Mouse (Mus musculus): Measurements from ENCODE around the gene Abr. TPM values are rescaled to one million over a fixed set of nuclear protein-coding genes. Genes with fewer than 3 reads are reported as not detected.

Abr gene
- polyA plus RNA-seq, 1 experiment = 30.6 TPM

- Histone ChIP-seq H3K4me1 (ENCODE audit: control insufficient read depth, insufficient read depth, low read length) (peaks cover 4% of the 10 kb centered on the region), H3K27me3 (ENCODE audit: control insufficient read depth, insufficient read depth, low read length, poor library complexity, severe bottlenecking) (no peaks in the 10 kb centered on the region), H3K4me3 (ENCODE audit: low read depth, low read length) (peak overlapping the region; percentile 76), H3K36me3 (ENCODE audit: control insufficient read depth, insufficient read depth, low read length, poor library complexity, severe bottlenecking) (no peaks in the 10 kb centered on the region), H3K27ac (ENCODE audit: insufficient read depth, low read length) (no peak overlapping the region), H3K9ac (ENCODE audit: low read depth, poor library complexity, severe bottlenecking) (peak overlapping the region; percentile 57), H3K9me3 (replicated peaks; ENCODE audit: control insufficient read depth, insufficient read depth, low read length, poor library complexity, severe bottlenecking) (no peaks in the 10 kb centered on the region)
- no peak for TF ChIP-seq POLR2A (IDR thresholded peaks at IDR 0.05; ENCODE audit: insufficient read depth, low read length)
- no peak for TF ChIP-seq CTCF (IDR thresholded peaks at IDR 0.05; ENCODE audit: low read depth, low read length)
- no peak for TF ChIP-seq EP300 (IDR thresholded peaks at IDR 0.05; ENCODE audit: insufficient read depth, low read depth, low read length)
These were observed 51.8 kb downstream of the Abr start for GRCm38 (mm10) chr11:76570201-76570731.

GRCm38 (mm10) chr11:76569436-76569835 lies 52.7 kb downstream of the Abr start:
- TF ChIP-seq EP300 (IDR thresholded peaks at IDR 0.05; ENCODE audit: insufficient read depth, low read depth, low read length) = no peak
- TF ChIP-seq POLR2A (IDR thresholded peaks at IDR 0.05; ENCODE audit: insufficient read depth, low read length) = no peak
- no peak for TF ChIP-seq CTCF (IDR thresholded peaks at IDR 0.05; ENCODE audit: low read depth, low read length)
- H3K9me3 ChIP-seq (replicated peaks; ENCODE audit: control insufficient read depth, insufficient read depth, low read length, poor library complexity, severe bottlenecking) = no peaks in the 10 kb centered on the region
- no peak overlapping the region for H3K9ac ChIP-seq (ENCODE audit: low read depth, poor library complexity, severe bottlenecking)
- no peak overlapping the region for H3K27ac ChIP-seq (ENCODE audit: insufficient read depth, low read length)
- H3K27me3 ChIP-seq (ENCODE audit: control insufficient read depth, insufficient read depth, low read length, poor library complexity, severe bottlenecking) = no peaks in the 10 kb centered on the region
- peaks cover 4% of the 10 kb centered on the region for H3K4me1 ChIP-seq (ENCODE audit: control insufficient read depth, insufficient read depth, low read length)
- no peaks in the 10 kb centered on the region for H3K36me3 ChIP-seq (ENCODE audit: control insufficient read depth, insufficient read depth, low read length, poor library complexity, severe bottlenecking)
- no peak overlapping the region for H3K4me3 ChIP-seq (ENCODE audit: low read depth, low read length)

- H3K4me3 ChIP-seq (ENCODE audit: low read depth, low read length) = no peak overlapping the region
- no peaks in the 10 kb centered on the region for H3K36me3 ChIP-seq (ENCODE audit: control insufficient read depth, insufficient read depth, low read length, poor library complexity, severe bottlenecking)
- no peak overlapping the region for H3K27ac ChIP-seq (ENCODE audit: insufficient read depth, low read length)
- no peak for TF ChIP-seq POLR2A (IDR thresholded peaks at IDR 0.05; ENCODE audit: insufficient read depth, low read length)
- no peak for TF ChIP-seq CTCF (IDR thresholded peaks at IDR 0.05; ENCODE audit: low read depth, low read length)
- no peak for TF ChIP-seq EP300 (IDR thresholded peaks at IDR 0.05; ENCODE audit: insufficient read depth, low read depth, low read length)
- no peak overlapping the region for H3K9ac ChIP-seq (ENCODE audit: low read depth, poor library complexity, severe bottlenecking)
- peaks cover 7% of the 10 kb centered on the region for H3K4me1 ChIP-seq (ENCODE audit: control insufficient read depth, insufficient read depth, low read length)
- H3K27me3 ChIP-seq (ENCODE audit: control insufficient read depth, insufficient read depth, low read length, poor library complexity, severe bottlenecking) = no peaks in the 10 kb centered on the region
- no peaks in the 10 kb centered on the region for H3K9me3 ChIP-seq (replicated peaks; ENCODE audit: control insufficient read depth, insufficient read depth, low read length, poor library complexity, severe bottlenecking)
These were observed 56.0 kb downstream of the Abr start for GRCm38 (mm10) chr11:76566081-76566480.

GRCm38 (mm10) chr11:76562584-76562983 lies 59.5 kb downstream of the Abr start:
- Histone ChIP-seq H3K9me3 (replicated peaks; ENCODE audit: control insufficient read depth, insufficient read depth, low read length, poor library complexity, severe bottlenecking) (no peaks in the 10 kb centered on the region), H3K9ac (ENCODE audit: low read depth, poor library complexity, severe bottlenecking) (no peak overlapping the region), H3K36me3 (ENCODE audit: control insufficient read depth, insufficient read depth, low read length, poor library complexity, severe bottlenecking) (no peaks in the 10 kb centered on the region), H3K27ac (ENCODE audit: insufficient read depth, low read length) (no peak overlapping the region), H3K4me1 (ENCODE audit: control insufficient read depth, insufficient read depth, low read length) (peaks cover 2% of the 10 kb centered on the region), H3K4me3 (ENCODE audit: low read depth, low read length) (no peak overlapping the region), H3K27me3 (ENCODE audit: control insufficient read depth, insufficient read depth, low read length, poor library complexity, severe bottlenecking) (no peaks in the 10 kb centered on the region)
- TF ChIP-seq POLR2A (IDR thresholded peaks at IDR 0.05; ENCODE audit: insufficient read depth, low read length) = no peak
- TF ChIP-seq EP300 (IDR thresholded peaks at IDR 0.05; ENCODE audit: insufficient read depth, low read depth, low read length) = no peak
- no peak for TF ChIP-seq CTCF (IDR thresholded peaks at IDR 0.05; ENCODE audit: low read depth, low read length)

- Histone ChIP-seq H3K27me3 (ENCODE audit: control insufficient read depth, insufficient read depth, low read length, poor library complexity, severe bottlenecking) (no peaks in the 10 kb centered on the region), H3K4me3 (ENCODE audit: low read depth, low read length) (no peak overlapping the region), H3K27ac (ENCODE audit: insufficient read depth, low read length) (no peak overlapping the region), H3K4me1 (ENCODE audit: control insufficient read depth, insufficient read depth, low read length) (peaks cover 2% of the 10 kb centered on the region), H3K9ac (ENCODE audit: low read depth, poor library complexity, severe bottlenecking) (no peak overlapping the region), H3K9me3 (replicated peaks; ENCODE audit: control insufficient read depth, insufficient read depth, low read length, poor library complexity, severe bottlenecking) (no peaks in the 10 kb centered on the region), H3K36me3 (ENCODE audit: control insufficient read depth, insufficient read depth, low read length, poor library complexity, severe bottlenecking) (no peaks in the 10 kb centered on the region)
- TF ChIP-seq EP300 (IDR thresholded peaks at IDR 0.05; ENCODE audit: insufficient read depth, low read depth, low read length) (0 out of 2 replicates have a peak, but pooled peaks have one; percentile 15), POLR2A (IDR thresholded peaks at IDR 0.05; ENCODE audit: insufficient read depth, low read length) (no peak)
These were observed 59.9 kb downstream of the Abr start for GRCm38 (mm10) chr11:76562165-76562564.

GRCm38 (mm10) chr11:76557837-76558236 lies 64.3 kb downstream of the Abr start:
- no peak overlapping the region for H3K9ac ChIP-seq (ENCODE audit: low read depth, poor library complexity, severe bottlenecking)
- no peaks in the 10 kb centered on the region for H3K36me3 ChIP-seq (ENCODE audit: control insufficient read depth, insufficient read depth, low read length, poor library complexity, severe bottlenecking)
- H3K27me3 ChIP-seq (ENCODE audit: control insufficient read depth, insufficient read depth, low read length, poor library complexity, severe bottlenecking) = no peaks in the 10 kb centered on the region
- TF ChIP-seq POLR2A (IDR thresholded peaks at IDR 0.05; ENCODE audit: insufficient read depth, low read length) (no peak), EP300 (IDR thresholded peaks at IDR 0.05; ENCODE audit: insufficient read depth, low read depth, low read length) (no peak), CTCF (IDR thresholded peaks at IDR 0.05; ENCODE audit: low read depth, low read length) (no peak)
- H3K4me1 ChIP-seq (ENCODE audit: control insufficient read depth, insufficient read depth, low read length) = peaks cover 2% of the 10 kb centered on the region
- H3K9me3 ChIP-seq (replicated peaks; ENCODE audit: control insufficient read depth, insufficient read depth, low read length, poor library complexity, severe bottlenecking) = no peaks in the 10 kb centered on the region
- no peak overlapping the region for H3K4me3 ChIP-seq (ENCODE audit: low read depth, low read length)
- no peak overlapping the region for H3K27ac ChIP-seq (ENCODE audit: insufficient read depth, low read length)
